Mouse (Mus musculus): ENCODE measurements at regions not wholly inside any gene's neighbourhood (a gene's known extent, or its start where the extent isn't known, plus 50 kb on each side); places are given as distances from the start of the nearest gene placed in this dataset.

DNA sequence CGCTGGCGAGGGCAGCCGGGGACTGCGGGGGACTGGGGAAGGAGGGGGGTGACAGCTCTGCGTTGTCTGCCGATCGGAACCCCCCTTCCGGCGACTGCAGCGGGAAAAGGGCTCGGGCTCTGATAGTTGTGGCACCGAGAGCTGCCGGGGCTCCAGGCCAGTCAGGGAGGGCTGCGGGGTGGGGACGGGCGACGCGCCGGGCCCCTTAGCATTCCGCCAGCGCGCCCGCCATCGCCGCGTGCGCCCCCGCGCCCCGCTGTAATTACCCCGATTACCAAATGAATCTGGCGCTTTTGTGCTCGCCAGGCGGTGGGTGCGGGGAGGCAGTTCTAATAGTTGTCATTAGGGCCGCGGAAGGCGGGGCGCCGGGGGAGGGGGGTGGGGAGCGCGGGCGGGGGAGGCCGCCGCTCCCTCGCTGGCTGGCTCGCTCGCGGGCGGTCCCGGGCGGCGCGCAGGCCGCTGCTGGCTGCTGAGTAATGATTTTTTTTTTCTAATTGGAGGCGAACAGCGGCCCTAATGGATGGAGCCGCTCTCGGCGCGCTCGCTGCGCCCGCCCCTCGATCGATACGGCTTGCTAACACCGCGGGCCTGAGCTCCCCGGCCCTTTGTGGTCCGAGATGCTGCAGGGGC lies 352.8 kb downstream of the Bcor start:
- TF ChIP-seq CTCF (IDR thresholded peaks at IDR 0.05; ENCODE audit: low read depth, low read length): no peak
- no peak for TF ChIP-seq GATA2 (IDR thresholded peaks at IDR 0.05; ENCODE audit: borderline replicate concordance, low read depth, low read length)
- TF ChIP-seq TAL1 (conservative IDR thresholded peaks at IDR 0.05; ENCODE audit: low read depth, low read length): no peak
- TF ChIP-seq GATA1 (IDR thresholded peaks at IDR 0.05; ENCODE audit: borderline replicate concordance, low read length): no peak

Data from G1E (cell line).